Mouse (Mus musculus) ES-E14 (cell line): ENCODE data around the gene Polr1a.

ENCODE experiments used
- CHD2 ChIP-seq: IDR thresholded peaks from 2 replicates; pipeline ENCODE4 v1.6.1; 2014; ENCODE audit warnings: mild to moderate bottlenecking, low read depth, low read length, inconsistent platforms
- HCFC1 ChIP-seq: IDR thresholded peaks from 2 replicates; pipeline ENCODE4 v1.6.1; 2012; ENCODE audit warnings: low read length, inconsistent platforms, borderline replicate concordance; ENCODE audit not compliant: insufficient read depth
- MAFK ChIP-seq: IDR thresholded peaks from 2 replicates; pipeline ENCODE4 v1.6.1; 2014; ENCODE audit warnings: mild to moderate bottlenecking, low read depth, low read length, inconsistent platforms; ENCODE audit not compliant: insufficient read depth
- ZC3H11A ChIP-seq: IDR thresholded peaks from 2 replicates; pipeline ENCODE4 v1.6.1; 2012; ENCODE audit warnings: low read depth, mild to moderate bottlenecking, inconsistent platforms, low read length, borderline replicate concordance
- ZNF384 ChIP-seq: IDR thresholded peaks from 2 replicates; pipeline ENCODE4 v1.6.1; 2012; ENCODE audit warnings: low read depth, low read length, inconsistent platforms

DNA sequence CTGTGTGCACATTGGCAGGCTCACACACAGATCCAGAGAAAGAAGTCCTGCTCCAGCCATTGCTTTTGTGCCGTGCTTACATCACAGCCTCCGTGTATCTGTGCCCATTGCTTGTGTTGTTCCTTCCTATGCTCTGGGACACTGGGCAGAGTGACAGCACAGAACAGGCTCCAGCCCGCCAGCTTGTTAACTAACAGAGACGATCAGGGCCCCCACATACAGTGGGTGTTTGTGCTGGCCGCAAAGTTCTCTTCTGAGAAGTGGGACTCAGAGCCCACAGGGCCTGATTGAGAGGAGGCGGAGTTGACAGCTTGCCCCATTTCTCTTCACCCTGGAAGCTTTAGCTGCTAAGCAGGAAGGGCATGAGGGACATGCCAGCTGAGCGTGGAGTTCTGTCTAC is 60.6 kb downstream of the Polr1a start:
- TF ChIP-seq HCFC1 = no peak
- no peak for TF ChIP-seq MAFK
- TF ChIP-seq CHD2 = no peak
- TF ChIP-seq ZC3H11A = no peak
- no peak for TF ChIP-seq ZNF384
